Mouse (Mus musculus) liver, embryonic 14.5 days (tissue): ENCODE results near the gene Tub.

Source experiments
- CTCF ChIP-seq: IDR thresholded peaks from 2 replicates; pipeline ENCODE4 v1.5.1; 2016; ENCODE audit warnings: antibody characterized with exemption, low read depth, control low read depth
- EP300 ChIP-seq: IDR thresholded peaks from 2 replicates; pipeline ENCODE4 v1.6.1; 2016; ENCODE audit warnings: antibody characterized with exemption, low read depth

GRCm38 (mm10) chr7:109012998-109013625 lies 63.0 kb downstream of the Tub start:
- TF ChIP-seq CTCF (no peak), EP300 (no peak)
